19 mouse cellular contexts compared by ENCODE assay signal in genomic region chr11:96832973-96833372, GRCm38 (mm10).
"Had no signal": no experiment of that assay in that cellular context is flagged by ENCODE, and none has a peak within 500 bp of the region (broad histone marks: within the 10 kb centered on the region; RNA-seq: fewer than 3 reads in every experiment).

No protein-coding gene starts in this region.

- H3K27me3 ChIP-seq: neural tube, embryonic 15.5 days had no signal

- H3K9me3 ChIP-seq: liver, embryonic 13.5 days; neural tube, embryonic 12.5 days; neural tube, embryonic 15.5 days had no signal

- H3K9ac ChIP-seq: liver, embryonic 13.5 days; lung, embryonic 14.5 days; neural tube, embryonic 12.5 days; neural tube, embryonic 15.5 days had no signal

- H3K36me3 ChIP-seq: neural tube, embryonic 15.5 days had no signal

- DNase-seq: kidney, adult 2 months; kidney, postnatal 25 days; layer of hippocampus, adult 9-11 months; liver, embryonic 13.5 days; lung, embryonic 14.5 days; lung, postnatal 10 days; lung, postnatal 4 days; midbrain, embryonic 14.5 days; right cerebral cortex, adult 18-20 months; right cerebral cortex, postnatal 14 days; right cerebral cortex, postnatal 4 days; thymus, adult 2 months; thymus, postnatal 14 days; thymus, postnatal 4 days had no signal

- H3K4me3 ChIP-seq: layer of hippocampus, adult 2 months; liver, embryonic 13.5 days; neural tube, embryonic 12.5 days; neural tube, embryonic 15.5 days had no signal

- H3K27ac ChIP-seq: kidney, postnatal 0 days; layer of hippocampus, adult 2 months; liver, embryonic 13.5 days; neural tube, embryonic 12.5 days; neural tube, embryonic 15.5 days had no signal

- H3K4me2 ChIP-seq: liver, embryonic 13.5 days; lung, embryonic 14.5 days; midbrain, embryonic 11.5 days; neural tube, embryonic 12.5 days; neural tube, embryonic 15.5 days had no signal
